Mouse (Mus musculus): ENCODE measurements around the gene H2-T23. TPM values are rescaled to one million over a fixed set of nuclear protein-coding genes. Genes with fewer than 3 reads are reported as not detected.
"Not testable (repeated sequence)": the region's sequence is repeated elsewhere in the genome, so short reads cannot be mapped to it uniquely, and the experiment has no call there.

Gene H2-T23
- polyA plus RNA-seq, 1 experiment from 2014 or later = 35.9 TPM

DNA sequence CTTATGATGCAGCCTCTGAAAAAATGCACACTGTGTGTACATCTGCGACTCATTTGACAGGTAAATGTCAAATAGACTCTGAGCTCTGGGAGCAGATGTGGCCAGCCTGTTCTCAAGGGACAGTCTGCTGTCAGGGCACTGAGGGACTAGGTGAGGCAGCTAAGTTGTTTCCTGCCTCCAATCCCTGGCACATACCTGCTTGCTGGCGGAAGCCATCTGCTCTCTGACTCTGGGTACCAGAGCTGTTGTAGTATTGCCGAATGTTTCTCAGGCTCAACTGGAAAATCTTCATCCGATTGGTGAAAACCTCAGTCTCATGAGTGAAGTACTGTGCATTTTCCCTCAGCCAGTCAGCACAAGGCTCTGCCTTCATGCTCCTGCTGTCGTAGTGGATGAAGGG, 15.6 kb downstream of the H2-T23 start:
- Histone ChIP-seq H3K27me3 (ENCODE audit: control insufficient read depth, insufficient read depth, low read length) (no peaks in the 10 kb centered on the region), H3K36me3 (ENCODE audit: control insufficient read depth, insufficient read depth, low read length) (peaks cover 3% of the 10 kb centered on the region; the same call in 1 of the 2 replicates), H3K9me3 (ENCODE audit: control insufficient read depth, low read length) (no peaks in the 10 kb centered on the region), H3K27ac (replicated peaks) (no peak overlapping the region), H3K9ac (ENCODE audit: low read length) (no peak overlapping the region), H3K4me3 (ENCODE audit: low read depth, low read length) (no peak overlapping the region), H3K4me1 (replicated peaks; ENCODE audit: control insufficient read depth, insufficient read depth) (no peaks in the 10 kb centered on the region), H3K4me2 (replicated peaks; ENCODE audit: low read depth) (no peak overlapping the region)
- ATAC-seq (ENCODE audit: low FRiP score, low TSS enrichment) = no peak
- WGBS = 85% methylated on average over 5 of the region's 5 CpGs
- no peak for TF ChIP-seq CTCF (IDR thresholded peaks at IDR 0.05; ENCODE audit: low read depth)
- TF ChIP-seq EP300 (optimal IDR thresholded peaks at IDR 0.05) = no peak
- DNase-seq (ENCODE audit: low spot score) = no peak

DNA sequence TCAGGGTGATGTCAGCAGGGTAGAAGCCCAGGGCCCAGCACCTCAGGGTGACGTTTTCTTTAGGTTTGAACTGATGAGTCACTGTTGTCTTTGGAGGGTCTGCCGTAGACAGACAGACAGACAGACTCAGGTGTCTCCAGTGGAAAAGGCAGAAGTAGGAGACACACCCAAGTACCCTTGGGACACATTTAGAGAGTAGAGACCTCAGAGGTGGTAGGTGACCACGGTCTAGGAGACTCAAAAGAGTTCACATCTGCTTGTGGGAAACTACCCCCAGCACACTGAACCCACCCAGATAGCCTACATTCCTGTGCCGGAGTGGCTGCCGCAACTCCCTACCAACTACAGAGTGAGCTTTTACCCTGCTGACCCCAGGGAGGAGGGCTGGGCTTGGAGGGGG, 17.7 kb downstream of the H2-T23 start:
- 89% methylated on average over 5 of the region's 5 CpGs for WGBS
- H3K27ac ChIP-seq (replicated peaks) = no peak overlapping the region
- TF ChIP-seq EP300 (optimal IDR thresholded peaks at IDR 0.05) (no peak), CTCF (IDR thresholded peaks at IDR 0.05; ENCODE audit: low read depth) (no peak)

DNA sequence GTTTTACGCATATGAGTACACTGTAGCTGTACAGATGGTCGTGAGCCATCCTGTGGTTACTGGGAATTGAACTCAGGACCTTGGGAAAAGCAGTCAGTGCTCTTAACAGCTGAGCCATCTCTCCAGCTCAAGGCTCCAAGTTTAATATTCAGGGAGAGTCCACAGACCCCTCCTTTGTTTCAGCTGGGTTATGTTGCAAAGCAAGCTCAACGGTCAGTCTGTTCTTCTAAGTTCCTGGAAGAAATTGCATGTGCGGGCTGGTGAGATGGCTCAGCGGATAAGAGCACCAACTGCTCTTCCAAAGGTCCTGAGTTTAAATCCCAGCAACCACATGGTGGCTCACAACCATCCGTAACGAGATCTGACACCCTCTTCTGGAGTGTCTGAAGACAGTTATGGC, 28.2 kb downstream of the H2-T23 start:
- not testable (repeated sequence) for H3K36me3 ChIP-seq (ENCODE audit: control insufficient read depth, insufficient read depth, low read length); ATAC-seq (ENCODE audit: low FRiP score, low TSS enrichment); H3K27ac ChIP-seq (replicated peaks); H3K9me3 ChIP-seq (ENCODE audit: control insufficient read depth, low read length); H3K9ac ChIP-seq (ENCODE audit: low read length); H3K4me2 ChIP-seq (replicated peaks; ENCODE audit: low read depth); H3K27me3 ChIP-seq (ENCODE audit: control insufficient read depth, insufficient read depth, low read length); H3K4me1 ChIP-seq (replicated peaks; ENCODE audit: control insufficient read depth, insufficient read depth); H3K4me3 ChIP-seq (ENCODE audit: low read depth, low read length); DNase-seq (ENCODE audit: low spot score)
- WGBS = 86% methylated on average over 7 of the region's 7 CpGs

More for the DNA sequence above, 17.7 kb downstream of the H2-T23 start:
- Histone ChIP-seq H3K4me1 (replicated peaks; ENCODE audit: control insufficient read depth, insufficient read depth) (no peaks in the 10 kb centered on the region), H3K9ac (ENCODE audit: low read length) (no peak overlapping the region), H3K36me3 (ENCODE audit: control insufficient read depth, insufficient read depth, low read length) (peaks cover 3% of the 10 kb centered on the region; the same call in 1 of the 2 replicates), H3K4me3 (ENCODE audit: low read depth, low read length) (no peak overlapping the region), H3K9me3 (ENCODE audit: control insufficient read depth, low read length) (no peaks in the 10 kb centered on the region), H3K27me3 (ENCODE audit: control insufficient read depth, insufficient read depth, low read length) (no peaks in the 10 kb centered on the region), H3K4me2 (replicated peaks; ENCODE audit: low read depth) (no peak overlapping the region)
- ATAC-seq (ENCODE audit: low FRiP score, low TSS enrichment) (no peak; the same call in 1 of the 2 replicates), DNase-seq (ENCODE audit: low spot score) (no peak)

DNA sequence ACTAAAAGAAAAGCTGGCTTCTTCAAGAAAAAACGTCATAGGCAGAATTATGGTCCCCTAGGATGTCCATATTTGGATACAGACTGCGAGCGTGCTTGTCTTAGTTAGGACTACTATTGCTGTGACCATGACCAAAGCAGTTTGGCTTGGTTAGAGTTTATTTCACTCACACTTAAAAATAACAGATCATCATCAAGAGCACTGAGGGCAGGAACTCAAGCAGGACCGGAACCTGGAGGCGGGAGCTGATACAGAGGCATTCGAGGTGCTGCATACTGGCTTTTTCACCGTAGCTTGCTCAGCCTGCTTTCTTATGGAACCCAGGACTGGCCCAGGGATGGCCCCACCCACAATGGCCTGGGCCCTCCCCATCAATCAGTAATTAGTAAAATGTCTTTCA, 29.3 kb downstream of the H2-T23 start:
- H3K27me3 ChIP-seq (ENCODE audit: control insufficient read depth, insufficient read depth, low read length) = no peaks in the 10 kb centered on the region
- DNase-seq (ENCODE audit: low spot score) = no peak
- H3K36me3 ChIP-seq (ENCODE audit: control insufficient read depth, insufficient read depth, low read length) = no peaks in the 10 kb centered on the region
- TF ChIP-seq CTCF (IDR thresholded peaks at IDR 0.05; ENCODE audit: low read depth) = no peak
- no peak for TF ChIP-seq EP300 (optimal IDR thresholded peaks at IDR 0.05)
- no peak overlapping the region for H3K9ac ChIP-seq (ENCODE audit: low read length)
- no peak overlapping the region for H3K4me3 ChIP-seq (ENCODE audit: low read depth, low read length)
- ATAC-seq (ENCODE audit: low FRiP score, low TSS enrichment) = no peak
- no peaks in the 10 kb centered on the region for H3K4me1 ChIP-seq (replicated peaks; ENCODE audit: control insufficient read depth, insufficient read depth)
- no peaks in the 10 kb centered on the region for H3K9me3 ChIP-seq (ENCODE audit: control insufficient read depth, low read length)
- H3K27ac ChIP-seq (replicated peaks) = no peak overlapping the region
- H3K4me2 ChIP-seq (replicated peaks; ENCODE audit: low read depth) = no peak overlapping the region
- 91% methylated on average over 7 of the region's 7 CpGs for WGBS

DNA sequence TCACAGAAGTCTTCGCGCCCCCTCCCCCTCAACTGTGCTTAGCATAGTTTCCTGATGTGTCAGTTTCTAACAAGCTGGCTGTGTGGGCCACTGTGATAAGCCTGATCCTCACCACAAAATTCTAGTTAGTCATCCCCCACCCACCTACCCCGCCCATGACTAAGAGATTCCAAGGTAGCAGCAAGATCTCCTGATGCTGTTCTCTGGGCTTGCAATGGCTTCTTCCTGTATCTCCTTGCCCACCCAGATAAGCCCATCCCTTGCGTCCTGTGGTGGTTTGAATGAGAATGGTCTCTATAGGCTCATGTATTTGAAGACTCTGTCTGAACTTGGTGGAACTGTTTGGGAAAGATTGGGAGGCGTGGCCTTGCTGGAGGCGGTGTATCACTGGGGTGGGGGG, 30.7 kb downstream of the H2-T23 start:
- no peak overlapping the region for H3K4me2 ChIP-seq (replicated peaks; ENCODE audit: low read depth)
- no peak overlapping the region for H3K27ac ChIP-seq (replicated peaks)
- WGBS = 95% methylated on average over 6 of the region's 6 CpGs
- H3K9ac ChIP-seq (ENCODE audit: low read length) = no peak overlapping the region
- H3K27me3 ChIP-seq (ENCODE audit: control insufficient read depth, insufficient read depth, low read length) = no peaks in the 10 kb centered on the region
- DNase-seq (ENCODE audit: low spot score) (no peak), ATAC-seq (ENCODE audit: low FRiP score, low TSS enrichment) (no peak)
- H3K36me3 ChIP-seq (ENCODE audit: control insufficient read depth, insufficient read depth, low read length) = no peaks in the 10 kb centered on the region
- no peak overlapping the region for H3K4me3 ChIP-seq (ENCODE audit: low read depth, low read length)
- H3K4me1 ChIP-seq (replicated peaks; ENCODE audit: control insufficient read depth, insufficient read depth) = no peaks in the 10 kb centered on the region
- no peaks in the 10 kb centered on the region for H3K9me3 ChIP-seq (ENCODE audit: control insufficient read depth, low read length)
- no peak for TF ChIP-seq CTCF (IDR thresholded peaks at IDR 0.05; ENCODE audit: low read depth)
- TF ChIP-seq EP300 (optimal IDR thresholded peaks at IDR 0.05) = no peak

DNA sequence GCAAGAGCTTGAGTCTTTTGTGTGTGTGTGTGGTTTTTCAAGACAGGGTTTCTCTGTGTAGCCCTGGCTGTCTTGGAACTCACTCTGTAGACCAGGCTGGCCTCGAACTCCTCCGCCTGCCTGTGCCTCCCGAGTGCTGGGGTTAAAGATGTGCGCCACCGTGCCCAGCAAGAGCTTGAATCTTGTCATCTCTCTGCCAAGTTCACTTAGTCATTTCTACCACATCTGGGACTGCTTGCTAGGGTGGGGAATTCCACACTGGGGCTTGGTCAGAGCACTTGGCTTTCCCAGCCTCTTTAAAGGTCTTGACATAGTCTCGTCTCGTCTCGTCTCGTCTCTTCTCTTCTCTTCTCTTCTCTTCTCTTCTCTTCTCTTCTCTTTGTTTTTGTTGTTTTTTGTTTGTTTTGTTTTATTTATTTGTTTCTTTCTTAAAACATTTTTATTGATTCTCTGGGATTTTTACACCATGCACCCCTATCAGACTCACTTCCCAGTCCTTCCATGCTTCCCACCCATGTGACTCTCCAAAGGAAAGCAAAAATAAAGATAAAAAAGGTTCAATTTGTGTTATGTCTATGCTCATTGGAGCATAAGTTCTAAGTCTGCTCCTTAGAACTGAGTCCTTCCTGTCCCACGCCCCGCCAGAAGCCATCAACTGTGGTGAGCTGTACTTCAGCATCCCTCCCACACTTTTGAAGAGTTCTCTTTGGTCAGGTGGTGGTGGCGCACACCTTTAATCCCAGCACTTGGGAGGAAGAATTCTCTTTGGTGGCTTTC, 31.3 kb downstream of the H2-T23 start:
- no peak overlapping the region for H3K9ac ChIP-seq (ENCODE audit: low read length)
- TF ChIP-seq CTCF (IDR thresholded peaks at IDR 0.05; ENCODE audit: low read depth) = no peak
- TF ChIP-seq EP300 (optimal IDR thresholded peaks at IDR 0.05) = no peak
- no peaks in the 10 kb centered on the region for H3K9me3 ChIP-seq (ENCODE audit: control insufficient read depth, low read length)
- ATAC-seq (ENCODE audit: low FRiP score, low TSS enrichment) (no peak), DNase-seq (ENCODE audit: low spot score) (no peak)
- no peak overlapping the region for H3K4me2 ChIP-seq (replicated peaks; ENCODE audit: low read depth)
- 84% methylated on average over 12 of the region's 12 CpGs for whole genome bisulfite sequencing
- H3K27ac ChIP-seq (replicated peaks) = no peak overlapping the region
- H3K36me3 ChIP-seq (ENCODE audit: control insufficient read depth, insufficient read depth, low read length) = no peaks in the 10 kb centered on the region
- H3K4me1 ChIP-seq (replicated peaks; ENCODE audit: control insufficient read depth, insufficient read depth) = no peaks in the 10 kb centered on the region
- H3K4me3 ChIP-seq (ENCODE audit: low read depth, low read length) = no peak overlapping the region
- H3K27me3 ChIP-seq (ENCODE audit: control insufficient read depth, insufficient read depth, low read length) = no peaks in the 10 kb centered on the region

All from stomach, postnatal 0 days (tissue).